Mouse (Mus musculus) CD4-positive naive resting alpha-beta T cell, adult 57 days (primary cell): ENCODE measurements around the gene Ddb2. TPM values are rescaled to one million over a fixed set of nuclear protein-coding genes. Genes with fewer than 3 reads are reported as not detected.

ENCODE experiments used
- total RNA-seq: library from RNA; stranded (reverse); gene quantifications from one replicate; pipeline ENCODE4 v1.2.4, GENCODE M21; 2023

Gene Ddb2
- total RNA-seq: 90.5 TPM

DNA sequence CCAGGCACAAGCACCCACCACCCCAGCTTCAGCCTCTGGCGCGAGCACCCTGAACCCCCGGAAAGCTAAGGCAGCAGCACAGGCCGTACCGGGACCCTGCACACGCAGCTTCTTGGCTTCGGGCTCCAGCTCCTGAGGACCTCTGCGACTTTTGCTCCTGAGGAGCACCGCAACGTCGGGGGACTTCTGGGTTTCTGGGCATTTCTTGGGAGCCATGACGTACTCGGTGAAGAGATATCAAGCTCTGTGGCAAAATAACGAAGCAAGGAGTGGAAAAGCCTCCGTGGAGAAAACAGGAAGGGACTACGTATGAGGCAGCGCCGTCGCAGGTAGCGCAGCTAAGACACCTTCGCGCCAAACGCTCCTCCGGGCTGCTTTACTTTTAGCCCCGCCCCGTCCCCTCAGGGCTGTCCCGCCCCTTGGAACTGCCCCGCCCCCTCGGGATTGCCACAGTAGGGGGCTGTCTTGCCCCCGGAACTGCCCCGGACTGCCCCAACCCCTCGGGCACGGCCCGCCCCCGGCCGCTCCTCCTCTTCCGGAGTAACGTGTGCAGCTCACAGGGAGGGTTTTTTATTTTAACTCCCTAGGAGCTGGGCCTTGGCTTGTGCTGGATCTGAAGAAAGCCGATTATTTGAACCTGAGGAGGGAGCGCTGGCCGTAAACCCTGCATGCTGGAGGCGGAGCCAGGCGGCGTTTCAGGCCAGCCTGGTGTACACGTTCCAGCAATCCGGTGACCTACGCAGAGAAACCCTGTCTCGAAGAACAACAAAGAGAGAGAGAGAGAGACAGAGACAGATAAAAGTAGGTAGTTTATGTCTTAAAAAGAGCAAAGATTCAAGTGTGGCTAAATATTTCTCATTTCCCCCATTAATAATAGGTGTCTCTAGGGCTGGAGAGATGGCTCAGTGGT is at the start of gene Ddb2:
Gene Ddb2 (minus strand): TSS at position 382 of the 910 bp plus-strand sequence.

GRCm38 (mm10) chr2:91264711-91265681 is 28.2 kb upstream of the Ddb2 start, which contains the start of gene Arfgap2:
Arfgap2 (plus strand) TSS chr2:91264974.

DNA sequence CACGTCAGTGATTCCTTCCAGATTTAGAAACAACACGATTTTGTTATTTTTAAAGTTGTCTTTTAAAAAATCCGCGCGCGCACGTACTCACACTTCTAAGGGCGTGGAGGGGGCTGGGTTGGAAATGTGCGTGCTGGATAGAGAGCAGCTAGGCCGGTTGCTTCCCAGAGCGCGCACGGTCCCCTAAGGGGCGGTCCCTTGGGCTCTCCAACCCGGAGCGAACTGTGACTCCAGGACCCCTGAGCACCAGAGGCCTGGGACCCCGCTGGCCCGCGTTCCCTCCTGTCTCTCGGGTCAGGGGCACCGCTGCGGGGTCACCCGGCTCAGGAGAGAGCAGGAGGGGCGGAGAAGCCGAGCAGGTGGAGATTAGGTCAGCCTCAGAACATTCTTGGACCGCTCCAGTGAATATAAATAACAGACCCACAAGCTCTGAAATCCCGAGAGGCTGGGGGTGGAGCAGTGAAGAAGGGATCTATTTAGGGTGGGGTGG is 18.9 kb upstream of the Ddb2 start, which contains the start of gene Pacsin3:
Gene Pacsin3 (plus strand): TSS at position 294 of the 490 bp plus-strand sequence.

DNA sequence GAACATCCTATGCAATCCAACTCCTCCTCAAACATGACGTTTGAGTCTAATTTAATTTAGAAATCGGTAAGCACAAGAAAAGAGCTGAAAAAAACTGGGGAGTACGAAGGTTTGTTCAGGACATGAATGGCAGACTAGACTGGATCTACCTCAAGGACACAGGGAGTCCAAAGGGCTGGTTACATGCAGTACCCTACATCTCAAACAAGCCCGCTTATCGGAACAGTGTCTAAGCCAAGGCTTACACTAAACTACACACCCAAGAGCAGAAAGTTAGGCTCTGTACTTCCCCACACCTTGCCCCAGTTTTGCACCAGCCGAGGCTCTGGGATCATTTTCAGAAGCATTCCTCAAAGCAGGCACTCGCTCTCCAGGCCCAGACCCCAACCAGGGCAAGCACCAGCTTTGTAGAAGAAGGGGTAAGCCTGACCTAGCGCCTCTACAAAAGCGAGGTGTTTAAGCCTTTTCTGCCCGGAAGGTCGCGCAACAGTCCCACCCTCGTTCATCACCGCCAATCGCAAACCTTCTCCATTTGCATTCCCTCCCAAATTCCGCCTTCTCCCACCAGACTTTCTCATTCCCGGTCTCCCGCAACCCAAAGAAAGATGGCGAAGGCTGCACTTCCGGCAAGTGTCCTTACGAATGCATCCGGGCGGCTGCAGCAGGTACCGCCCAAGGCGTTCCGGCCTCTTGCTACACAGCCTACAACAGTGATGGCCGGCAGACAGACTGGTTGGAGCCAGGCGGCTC is 34.4 kb downstream of the Ddb2 start, which contains the start of the genes Nr1h3 and Acp2:
Gene Nr1h3 (minus strand): TSS at position 613 of the 750 bp plus-strand sequence.
Gene Acp2 (plus strand): TSS at position 664 of the 750 bp plus-strand sequence.

DNA sequence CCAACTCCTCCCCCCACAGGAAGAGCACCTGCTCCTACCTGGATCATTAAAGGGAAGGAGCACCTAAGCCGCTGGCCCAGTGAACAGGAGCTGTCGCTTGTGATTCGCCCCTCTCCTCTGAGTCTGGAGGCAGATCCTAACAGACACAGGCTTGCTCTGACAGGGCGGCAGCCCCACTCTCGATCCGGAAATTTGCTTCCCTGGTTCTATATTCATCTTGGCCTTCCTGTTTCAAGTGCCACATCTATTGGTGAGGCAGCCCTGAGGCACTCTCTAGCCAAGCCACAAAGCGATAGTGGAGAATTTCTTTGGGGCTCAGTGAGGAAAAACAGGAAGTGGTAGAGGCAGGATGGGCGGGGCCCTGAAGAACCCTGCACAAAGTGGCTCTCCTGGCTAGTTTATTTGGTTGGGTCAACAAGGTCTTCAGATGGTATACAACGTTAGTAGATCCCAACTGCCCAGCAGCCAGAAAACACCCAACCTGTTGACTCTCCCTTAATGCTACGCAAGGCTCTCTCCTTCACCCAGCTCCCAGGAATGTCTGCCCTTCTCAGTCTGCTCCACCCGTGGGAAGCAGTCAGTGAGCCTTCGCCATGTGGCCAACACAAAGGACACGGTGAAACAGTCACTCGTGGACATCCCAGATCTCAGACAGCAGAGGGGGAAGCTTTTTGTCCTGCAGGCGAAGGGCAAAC is 52.9 kb downstream of the Ddb2 start, which contains the start of gene Madd:
Gene Madd (minus strand): TSS at position 127 of the 695 bp plus-strand sequence.

Other genes with a start within 250 kb of the Ddb2 start
- gene Rapsn, start 201.4 kb downstream of the Ddb2 start, total RNA-seq: 0.41 TPM
- gene Psmc3, start 183.0 kb downstream of the Ddb2 start, total RNA-seq: 134 TPM
- 24.6 TPM for gene Slc39a13, start 166.6 kb downstream of the Ddb2 start, total RNA-seq
- gene Spi1, start 154.6 kb downstream of the Ddb2 start, total RNA-seq: 7.2 TPM
- gene Mybpc3, start 118.8 kb downstream of the Ddb2 start, total RNA-seq: 0.15 TPM
- gene Madd, start 53.1 kb downstream of the Ddb2 start, total RNA-seq: 281 TPM
- gene Nr1h3, start 34.1 kb downstream of the Ddb2 start, total RNA-seq: 2.8 TPM
- gene Acp2, start 34.1 kb downstream of the Ddb2 start, total RNA-seq: 7.0 TPM
- gene Pacsin3, start 19.0 kb upstream of the Ddb2 start, total RNA-seq: 1.4 TPM
- 143 TPM for gene Arfgap2, start 28.0 kb upstream of the Ddb2 start, total RNA-seq
- gene 1110051M20Rik, start 207.7 kb upstream of the Ddb2 start, total RNA-seq: 7.0 TPM
- 0.06 TPM for gene Lrp4, start 220.5 kb upstream of the Ddb2 start, total RNA-seq